ENCODE assay signal across 8 mouse cellular contexts in the genomic region with DNA sequence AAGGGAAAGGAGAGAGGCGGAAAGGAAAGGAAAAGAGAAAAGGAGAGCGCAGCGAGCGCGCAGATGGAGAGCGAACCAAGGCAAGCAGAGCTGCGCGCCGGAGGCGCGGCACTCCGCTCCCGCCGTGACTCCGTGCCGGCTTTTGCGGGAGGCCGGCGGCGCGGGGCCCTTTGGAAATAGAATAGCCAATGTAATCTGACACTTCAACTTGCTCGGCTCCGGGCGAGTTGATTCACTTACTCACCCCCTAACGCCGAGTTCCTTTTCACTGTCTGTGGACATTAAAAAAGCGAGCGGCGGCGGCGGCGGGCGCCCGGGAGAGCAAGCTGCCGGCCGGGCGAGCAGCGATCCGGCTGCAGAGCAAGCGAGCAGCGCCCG. TPM values are rescaled to one million over a fixed set of nuclear protein-coding genes. Genes with fewer than 3 reads are reported as not detected.
DNase-seq lines count a peak whose midpoint lies in the region; TF ChIP-seq lines count a peak whose summit lies in the region.

Zmiz1 (plus strand) TSS at position 170 of the 378 bp plus-strand sequence.

- peak within 1 kb of the TSS; percentile 93 for H3K27ac ChIP-seq in cortical plate, adult 2 months (ENCODE audit: insufficient read depth, low read length)

- intact Hi-C loops in gastrocnemius, postnatal 14 days (cut with DNase I; ENCODE audit: low total_unique reads), result loop anchor here (10.0 kb wide), 1 partner anchor 344 kb away; no protein-coding TSS in a partner anchor

- H3K27me3 ChIP-seq in megakaryocyte, embryonic 14.5 days (replicated peaks), result peaks cover 24% of the 10 kb centered on the region

- H3K4me1 ChIP-seq in cortical plate, adult 2 months (ENCODE audit: control insufficient read depth, insufficient read depth, low read length), result peaks cover 2% of the 10 kb centered on the region; the same call in 1 of the 2 replicates
- peaks cover 66% of the 10 kb centered on the region for H3K4me1 ChIP-seq in megakaryocyte, embryonic 14.5 days

- H3K4me3 ChIP-seq in cortical plate, adult 2 months (ENCODE audit: insufficient read depth, low read length), result peak within 1 kb of the TSS; percentile 51
- H3K4me3 ChIP-seq in megakaryocyte, embryonic 14.5 days (replicated peaks), result peak within 1 kb of the TSS; percentile 98

- DNase-seq in T-cell, adult 2 months (ENCODE audit: low spot score), result peak; percentile 81
- peak; percentile 88 for DNase-seq in gastrocnemius, postnatal 14 days
- peak; percentile 91 for DNase-seq in induced T-regulatory cell, adult 2 months (ENCODE audit: low read depth)
- peak; percentile 73 to 82 for DNase-seq in left cerebral cortex, adult 8-10 months (ENCODE audit: low spot score in 2 of 2)
- DNase-seq in right cerebral cortex, postnatal 10 days (ENCODE audit: low spot score in 2 of 2), result peak; percentile 91 to 92
- DNase-seq in urinary bladder, postnatal 14 days (ENCODE audit: low spot score), result peak; percentile 92

- TF ChIP-seq CTCF in cortical plate, adult 2 months (IDR thresholded peaks at IDR 0.05; ENCODE audit: extremely low read depth, insufficient read depth, low read length), result no peak

- H3K36me3 ChIP-seq in megakaryocyte, embryonic 14.5 days (replicated peaks; ENCODE audit: low read length), result no peaks in the 10 kb centered on the region

- TF ChIP-seq POLR2A in cortical plate, adult 2 months (IDR thresholded peaks at IDR 0.05; ENCODE audit: extremely low read depth, insufficient read depth, low read length), result 0 out of 2 replicates have a peak, but pooled peaks have one; percentile 34

- no peaks in the 10 kb centered on the region for H3K9me3 ChIP-seq in megakaryocyte, embryonic 14.5 days

RNA-seq across cellular contexts. Expression of gene Zmiz1, which starts in this region (rescaled TPM):
- 33.5 and 36.9 TPM in 2 replicates for polyA plus RNA-seq in cortical plate, adult 2 months (2012; rRNA removed)
- total RNA-seq in gastrocnemius, postnatal 14 days (2021), result 10 to 100 TPM; 30.3 to 36.0 TPM
- total RNA-seq in left cerebral cortex, adult 8-10 months (2022), result 10 to 100 TPM; 90.1 to 94.2 (median 92.3) TPM
- polyA plus RNA-seq in megakaryocyte, embryonic 14.5 days (2012; ENCODE audit: insufficient read depth, low replicate concordance), result 18.1 and 54.1 TPM in 2 replicates

Comparison
In these comparisons a context has a peak if more than half of its experiments do, and no peak if none do; other contexts are left out.
1. Peak in every context shown above with its lines: DNase-seq, H3K4me3 ChIP-seq and H3K27ac ChIP-seq.